Mouse (Mus musculus) E14TG2a.4 (cell line): ENCODE results near the gene Spata13.

Source experiments
- H3K27me3 ChIP-seq: 2 replicates; pipeline ENCODE4 v1.6.1; 2014; ENCODE audit warnings: low read length, control low read depth; ENCODE audit not compliant: insufficient read depth
- H3K36me3 ChIP-seq: 2 replicates; pipeline ENCODE4 v1.6.1; 2014; ENCODE audit warnings: low read length, control low read depth; ENCODE audit not compliant: insufficient read depth
- H3K4me1 ChIP-seq: replicated peaks from 2 replicates; pipeline ENCODE4 v1.6.1; 2014; ENCODE audit warnings: low read depth, low read length, control low read depth
- H3K4me3 ChIP-seq: replicated peaks from 2 replicates; pipeline ENCODE4 v1.5.1; 2014; ENCODE audit warnings: mild to moderate bottlenecking, low read length
- H3K9me3 ChIP-seq: 2 replicates; pipeline ENCODE4 v1.6.1; 2014; ENCODE audit warnings: low read length, control low read depth
- CTCF ChIP-seq: conservative IDR thresholded peaks from 2 replicates; pipeline ENCODE4 v1.5.1; 2014; ENCODE audit warnings: low read length
- NANOG ChIP-seq: IDR thresholded peaks from 2 replicates; pipeline ENCODE4 v1.6.1; 2014; ENCODE audit warnings: borderline replicate concordance, low read length, mixed read lengths
- POU5F1 ChIP-seq: IDR thresholded peaks from 2 replicates; pipeline ENCODE4 v1.6.1; 2014; ENCODE audit warnings: low read length, borderline replicate concordance

The Spata13 gene

DNA sequence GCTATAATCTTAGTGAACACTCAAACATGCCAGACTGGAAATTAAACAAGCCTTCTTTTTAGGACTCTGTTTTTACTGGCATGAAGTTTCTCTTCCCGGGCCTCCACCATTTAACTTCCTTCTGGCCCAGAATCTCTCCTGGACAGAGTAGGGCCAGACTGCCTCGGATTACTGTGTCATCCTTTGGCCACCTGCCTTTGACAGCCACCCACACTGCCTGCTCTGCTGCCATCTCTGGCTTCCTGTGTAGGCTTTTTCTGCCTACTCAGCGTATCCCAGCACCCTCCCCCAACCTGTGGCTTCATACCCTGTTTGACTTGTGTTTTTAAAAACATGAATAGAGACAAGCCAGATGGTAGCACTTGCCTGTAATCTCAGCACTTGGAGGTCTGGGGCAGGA, 71.2 kb downstream of the Spata13 start:
- no peak overlapping the region for H3K4me3 ChIP-seq
- no peaks in the 10 kb centered on the region for H3K9me3 ChIP-seq
- no peak for TF ChIP-seq NANOG
- no peak for TF ChIP-seq CTCF
- peaks cover 14% of the 10 kb centered on the region for H3K36me3 ChIP-seq
- H3K27me3 ChIP-seq, result 0 out of 2 replicates have a peak, but pooled peaks cover 2% of the 10 kb centered on the region
- H3K4me1 ChIP-seq, result peaks cover 32% of the 10 kb centered on the region

DNA sequence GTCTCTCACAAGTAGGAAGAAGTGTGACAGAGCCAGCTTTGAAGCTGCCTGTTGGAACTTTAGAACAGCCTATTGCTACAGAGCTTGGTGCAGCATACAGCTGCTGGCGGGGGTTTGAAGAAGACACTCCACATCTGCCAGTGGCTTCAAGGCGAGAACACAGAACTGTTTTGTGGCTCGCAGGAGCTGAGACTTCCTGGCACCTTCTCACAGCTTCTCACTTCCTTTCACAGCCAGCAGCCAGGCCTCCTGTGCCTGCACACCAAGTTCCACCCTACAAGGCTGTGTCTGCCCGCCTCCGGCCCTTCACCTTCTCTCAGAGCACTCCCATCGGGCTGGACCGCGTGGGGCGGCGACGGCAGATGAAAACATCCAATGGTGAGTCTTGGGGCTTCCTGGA, 75.4 kb downstream of the Spata13 start:
- no peak for TF ChIP-seq POU5F1
- TF ChIP-seq NANOG, result no peak
- TF ChIP-seq CTCF, result no peak
- Histone ChIP-seq H3K36me3 (peaks cover 37% of the 10 kb centered on the region), H3K27me3 (0 out of 2 replicates have a peak, but pooled peaks cover 2% of the 10 kb centered on the region), H3K4me1 (peaks cover 29% of the 10 kb centered on the region), H3K9me3 (no peaks in the 10 kb centered on the region), H3K4me3 (peak overlapping the region; percentile 2; the same call in 1 of the 2 replicates)

DNA sequence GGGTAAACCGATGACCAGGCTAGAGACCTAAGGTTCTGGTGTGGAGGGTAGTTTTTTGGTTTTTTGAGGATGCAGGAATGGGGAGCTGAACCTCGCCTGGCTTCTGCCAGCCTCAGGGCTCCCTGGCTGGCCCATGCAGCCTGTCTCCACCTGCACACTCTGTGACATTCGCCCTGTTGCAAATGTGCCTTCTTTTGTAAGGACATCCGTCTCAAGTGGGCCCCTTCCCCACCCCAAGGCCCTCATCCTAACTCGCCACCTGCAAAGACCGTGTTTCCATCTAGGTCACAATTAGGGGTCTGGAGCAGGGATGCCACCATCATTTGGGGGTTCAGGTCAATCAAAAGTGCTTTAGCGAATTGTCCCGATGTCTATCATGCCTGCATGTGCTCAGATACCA, 75.9 kb downstream of the Spata13 start:
- Histone ChIP-seq H3K27me3 (0 out of 2 replicates have a peak, but pooled peaks cover 2% of the 10 kb centered on the region), H3K9me3 (no peaks in the 10 kb centered on the region), H3K4me3 (no peak overlapping the region), H3K4me1 (peaks cover 29% of the 10 kb centered on the region), H3K36me3 (peaks cover 39% of the 10 kb centered on the region)
- TF ChIP-seq CTCF (no peak), NANOG (no peak), POU5F1 (no peak)

DNA sequence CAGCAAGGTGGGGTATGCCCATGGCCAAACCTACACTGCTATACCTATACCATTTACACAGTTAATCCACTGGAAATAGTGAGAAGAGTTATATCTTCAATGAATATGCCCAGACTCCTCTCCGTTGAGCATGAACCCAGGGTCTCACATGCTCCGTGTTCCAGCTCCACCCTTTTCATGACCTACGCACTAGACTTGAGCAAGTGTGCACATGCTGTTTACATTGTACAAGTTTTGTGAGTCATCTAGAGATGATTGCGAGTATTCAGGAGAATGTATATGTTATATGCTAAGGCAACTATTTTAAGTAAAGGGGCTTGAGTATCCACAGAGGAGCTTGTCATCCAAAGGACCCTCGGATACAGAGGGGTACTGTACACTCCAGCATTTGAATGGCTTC, 77.4 kb downstream of the Spata13 start:
- H3K4me3 ChIP-seq, result no peak overlapping the region
- H3K9me3 ChIP-seq, result no peaks in the 10 kb centered on the region
- H3K27me3 ChIP-seq, result 0 out of 2 replicates have a peak, but pooled peaks cover 2% of the 10 kb centered on the region
- no peak for TF ChIP-seq CTCF
- TF ChIP-seq NANOG, result no peak
- TF ChIP-seq POU5F1, result no peak
- peaks cover 39% of the 10 kb centered on the region for H3K4me1 ChIP-seq
- H3K36me3 ChIP-seq, result peaks cover 46% of the 10 kb centered on the region

DNA sequence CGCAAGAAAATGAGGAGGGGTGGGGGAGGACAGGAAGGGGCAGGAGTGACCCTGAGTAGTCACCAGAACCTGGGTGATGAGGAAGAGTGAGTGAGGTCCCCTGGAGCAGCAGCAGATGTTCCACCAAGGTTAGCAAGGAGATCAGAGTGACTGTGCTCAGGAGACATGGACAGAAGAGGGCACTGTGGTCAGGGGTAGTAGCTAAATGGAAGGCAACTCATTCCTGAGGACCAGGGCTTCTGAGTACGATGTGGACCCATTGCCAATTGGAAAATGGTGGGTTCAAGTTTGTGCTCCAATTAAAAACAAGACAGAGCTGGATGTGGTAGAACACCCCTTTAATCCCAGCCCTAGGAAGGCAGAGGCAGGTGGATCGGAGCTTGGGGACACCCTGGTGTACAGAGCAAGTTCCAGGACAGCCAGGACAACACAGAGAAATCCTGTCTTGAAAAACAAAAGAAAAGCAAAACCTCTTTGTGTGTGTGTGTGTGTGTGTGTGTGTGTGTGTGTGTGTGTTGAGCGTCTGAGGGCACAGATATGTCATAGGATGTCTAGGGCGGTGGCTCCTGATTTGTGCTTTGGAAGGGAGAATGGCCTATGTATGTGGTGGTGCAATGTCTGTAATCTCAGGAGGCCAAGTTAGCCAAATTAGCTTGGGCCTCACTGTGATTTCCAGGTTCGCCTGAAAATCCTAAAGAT, 77.9 kb downstream of the Spata13 start:
- no peak for TF ChIP-seq POU5F1
- peaks cover 36% of the 10 kb centered on the region for H3K4me1 ChIP-seq
- 0 out of 2 replicates have a peak, but pooled peaks cover 2% of the 10 kb centered on the region for H3K27me3 ChIP-seq
- H3K36me3 ChIP-seq, result peaks cover 46% of the 10 kb centered on the region
- no peak overlapping the region for H3K4me3 ChIP-seq
- H3K9me3 ChIP-seq, result no peaks in the 10 kb centered on the region

DNA sequence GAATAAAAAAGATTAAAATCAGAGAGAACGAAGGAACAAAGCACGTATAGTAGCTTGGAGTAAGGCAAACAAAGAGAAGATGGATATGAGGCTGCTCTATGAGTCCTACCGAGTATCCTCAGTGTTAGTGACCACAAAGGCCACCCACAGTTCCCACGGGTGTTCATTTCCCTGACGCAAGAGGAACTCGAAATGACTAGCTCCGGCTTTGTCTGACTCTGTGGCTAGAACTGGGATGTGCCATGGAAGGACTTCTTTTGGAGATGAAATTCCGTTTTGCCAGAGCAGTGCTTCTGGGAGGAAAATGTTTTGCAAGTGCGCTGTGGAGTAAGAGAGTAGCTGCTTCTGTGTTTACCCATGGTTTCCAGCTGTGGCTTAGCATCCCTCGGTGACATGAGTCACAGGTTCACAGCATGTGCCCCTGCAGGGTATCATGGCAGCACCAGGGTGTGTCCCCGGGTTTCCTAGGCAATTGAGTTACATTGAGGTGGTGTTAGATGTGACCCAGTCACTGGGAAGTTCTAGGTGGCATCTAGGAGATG, 78.6 kb downstream of the Spata13 start:
- no peak overlapping the region for H3K4me3 ChIP-seq
- 0 out of 2 replicates have a peak, but pooled peaks cover 2% of the 10 kb centered on the region for H3K27me3 ChIP-seq
- no peaks in the 10 kb centered on the region for H3K9me3 ChIP-seq
- peaks cover 31% of the 10 kb centered on the region for H3K4me1 ChIP-seq
- TF ChIP-seq NANOG (no peak), POU5F1 (no peak), CTCF (no peak)
- H3K36me3 ChIP-seq, result peaks cover 41% of the 10 kb centered on the region

DNA sequence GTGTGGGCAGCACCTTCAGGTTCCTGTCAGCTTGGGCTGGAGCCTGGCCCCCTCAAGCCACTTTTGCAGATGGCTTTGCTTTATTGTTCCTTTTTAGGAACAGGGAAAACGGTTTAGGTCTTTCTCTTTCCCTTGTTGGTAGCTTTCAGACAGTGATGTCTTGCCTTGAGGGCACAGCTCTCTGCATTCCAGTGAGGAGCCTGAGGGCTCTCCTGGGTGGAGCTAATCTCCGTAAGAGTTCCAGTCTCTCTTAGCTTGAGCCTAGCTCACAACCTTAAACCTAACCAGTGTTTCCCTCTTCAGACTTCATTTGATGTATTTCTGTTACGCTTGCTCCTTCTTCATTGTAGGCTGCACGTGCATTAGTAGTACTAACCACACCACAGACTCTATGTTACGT, 81.9 kb downstream of the Spata13 start:
- Histone ChIP-seq H3K27me3 (no peaks in the 10 kb centered on the region), H3K4me3 (no peak overlapping the region), H3K4me1 (peaks cover 16% of the 10 kb centered on the region), H3K36me3 (peaks cover 34% of the 10 kb centered on the region), H3K9me3 (no peaks in the 10 kb centered on the region)
- no peak for TF ChIP-seq CTCF
- TF ChIP-seq POU5F1, result no peak
- no peak for TF ChIP-seq NANOG

DNA sequence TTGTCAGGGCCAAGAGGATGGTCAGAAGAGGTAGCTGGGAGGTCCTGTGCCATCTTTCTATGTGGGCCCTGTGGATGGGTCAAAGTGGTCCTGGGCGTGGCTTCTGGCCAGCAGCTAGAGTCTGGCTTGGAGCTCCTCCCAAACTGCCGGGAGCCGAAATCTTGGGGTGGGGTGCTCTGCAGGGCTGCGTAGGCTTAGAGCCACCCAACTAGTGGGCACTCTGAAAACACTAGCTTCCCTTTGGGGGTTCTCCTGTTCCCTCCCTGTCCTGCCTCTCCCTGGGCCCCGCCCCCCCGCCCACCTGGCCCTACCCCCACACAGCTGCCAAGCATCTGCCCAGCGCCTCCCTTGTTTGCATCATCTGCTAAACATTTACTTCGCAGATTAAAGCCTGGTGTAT, 87.5 kb downstream of the Spata13 start:
- H3K9me3 ChIP-seq, result no peaks in the 10 kb centered on the region
- H3K36me3 ChIP-seq, result no peaks in the 10 kb centered on the region; the same call in 1 of the 2 replicates
- no peak overlapping the region for H3K4me3 ChIP-seq
- H3K4me1 ChIP-seq, result peaks cover 41% of the 10 kb centered on the region
- TF ChIP-seq NANOG (no peak), POU5F1 (no peak), CTCF (no peak)
- no peaks in the 10 kb centered on the region for H3K27me3 ChIP-seq
